Mouse (Mus musculus) hindbrain, embryonic 15.5 days (tissue): Measurements from ENCODE around the gene Phospho1. TPM values are rescaled to one million over a fixed set of nuclear protein-coding genes. Genes with fewer than 3 reads are reported as not detected.

Source experiments
- ATAC-seq: fragments of 200-750 bp; cut with Nextera tagmentation; 2 replicates; pipeline ENCODE4 v1.8.0; 2017; ENCODE audit warnings: low read depth, moderate number of reproducible peaks, moderate TSS enrichment; ENCODE audit not compliant: low FRiP score
- H3K27ac ChIP-seq: fragments of 300-500 bp; sonication (generic); replicated peaks from 2 replicates; pipeline ENCODE4 v1.5.1; 2015; ENCODE audit warnings: mild to moderate bottlenecking, inconsistent platforms
- H3K27me3 ChIP-seq: fragments of 300-500 bp; sonication (generic); 2 replicates; pipeline ENCODE4 v1.6.1; 2015; ENCODE audit warnings: control low read depth, inconsistent platforms
- H3K36me3 ChIP-seq: fragments of 300-500 bp; sonication (generic); 2 replicates; pipeline ENCODE4 v1.6.1; 2015; ENCODE audit warnings: control low read depth, inconsistent platforms
- H3K4me1 ChIP-seq: fragments of 300-500 bp; sonication (generic); replicated peaks from 2 replicates; pipeline ENCODE4 v1.6.1; 2015; ENCODE audit warnings: control low read depth, inconsistent platforms
- H3K4me2 ChIP-seq: fragments of 300-500 bp; sonication (generic); 2 replicates; pipeline ENCODE4 v1.6.1; 2015; ENCODE audit warnings: moderate library complexity, mild to moderate bottlenecking, inconsistent platforms
- H3K4me3 ChIP-seq: fragments of 300-500 bp; sonication (generic); 2 replicates; pipeline ENCODE4 v1.5.1; 2015; ENCODE audit warnings: mild to moderate bottlenecking, inconsistent platforms
- H3K9ac ChIP-seq: fragments of 300-500 bp; sonication (generic); 2 replicates; pipeline ENCODE4 v1.6.1; 2015; ENCODE audit warnings: inconsistent platforms
- H3K9me3 ChIP-seq: fragments of 300-500 bp; sonication (generic); 2 replicates; pipeline ENCODE4 v1.6.1; 2016; ENCODE audit warnings: control low read depth, inconsistent platforms
- WGBS: fragments of 180-500 bp; shearing (Covaris S2); methylation state at CpG from one replicate; pipeline ENCODE4 v1.1.7; 2015; 5-methylcytosine and 5-hydroxymethylcytosine counted together
- polyA plus RNA-seq: library from polyadenylated mRNA; unstranded; fragments of >200 nt; fragmentation: Nextera tagmentation; extraction: Ambion mirVana; gene quantifications from 2 replicates; pipeline ENCODE4 v1.2.1, GENCODE M21; 2015

The Phospho1 gene
- polyA plus RNA-seq, 1 experiment from 2014 or later = 0.44 TPM

GRCm38 (mm10) chr11:95830411-95831275, 6.3 kb downstream of the Phospho1 start:
- Histone ChIP-seq H3K9ac (no peak overlapping the region), H3K4me2 (peak overlapping the region; percentile 49)
- WGBS = 3% methylated on average over 80 of the region's 80 CpGs

GRCm38 (mm10) chr11:95831276-95831619, 6.9 kb downstream of the Phospho1 start:
- no peaks in the 10 kb centered on the region for H3K36me3 ChIP-seq
- WGBS = 4% methylated on average over 10 of the region's 10 CpGs
- no peak for ATAC-seq
- H3K27ac ChIP-seq = no peak overlapping the region
- no peaks in the 10 kb centered on the region for H3K9me3 ChIP-seq
- H3K4me2 ChIP-seq = peak overlapping the region; percentile 49
- peaks cover 94% of the 10 kb centered on the region for H3K27me3 ChIP-seq
- no peak overlapping the region for H3K9ac ChIP-seq
- H3K4me3 ChIP-seq = peak overlapping the region; percentile 27
- peaks cover 28% of the 10 kb centered on the region for H3K4me1 ChIP-seq

More at GRCm38 (mm10) chr11:95830411-95831275, 6.3 kb downstream of the Phospho1 start:
- H3K4me1 ChIP-seq = peaks cover 28% of the 10 kb centered on the region
- ATAC-seq = no peak
- no peaks in the 10 kb centered on the region for H3K36me3 ChIP-seq
- H3K27ac ChIP-seq = no peak overlapping the region
- H3K9me3 ChIP-seq = no peaks in the 10 kb centered on the region
- peak overlapping the region; percentile 27 for H3K4me3 ChIP-seq
- H3K27me3 ChIP-seq = peaks cover 90% of the 10 kb centered on the region

- Histone ChIP-seq H3K27me3 (peaks cover 90% of the 10 kb centered on the region), H3K36me3 (no peaks in the 10 kb centered on the region), H3K4me1 (peaks cover 28% of the 10 kb centered on the region), H3K9ac (no peak overlapping the region), H3K27ac (no peak overlapping the region), H3K4me2 (peak overlapping the region; percentile 49; the same call in 1 of the 2 replicates), H3K9me3 (no peaks in the 10 kb centered on the region), H3K4me3 (peak overlapping the region; percentile 27; the same call in 1 of the 2 replicates)
- ATAC-seq = no peak
- WGBS = 5% methylated on average over 14 of the region's 15 CpGs
These were observed 7.3 kb downstream of the Phospho1 start for GRCm38 (mm10) chr11:95831641-95832040.

- no peak overlapping the region for H3K4me2 ChIP-seq
- no peak overlapping the region for H3K27ac ChIP-seq
- H3K9ac ChIP-seq = no peak overlapping the region
- H3K27me3 ChIP-seq = peaks cover 85% of the 10 kb centered on the region
- no peaks in the 10 kb centered on the region for H3K9me3 ChIP-seq
- no peaks in the 10 kb centered on the region for H3K36me3 ChIP-seq
- 38% methylated on average over 18 of the region's 18 CpGs for WGBS
- ATAC-seq = no peak
- no peak overlapping the region for H3K4me3 ChIP-seq
- H3K4me1 ChIP-seq = peaks cover 28% of the 10 kb centered on the region
These were observed 8.1 kb downstream of the Phospho1 start for GRCm38 (mm10) chr11:95832129-95833005.

GRCm38 (mm10) chr11:95833006-95833570, 8.8 kb downstream of the Phospho1 start:
- no peak overlapping the region for H3K27ac ChIP-seq
- H3K27me3 ChIP-seq = peaks cover 80% of the 10 kb centered on the region
- peaks cover 28% of the 10 kb centered on the region for H3K4me1 ChIP-seq
- no peak for ATAC-seq
- H3K4me2 ChIP-seq = no peak overlapping the region
- no peaks in the 10 kb centered on the region for H3K9me3 ChIP-seq
- 27% methylated on average over 8 of the region's 8 CpGs for WGBS
- no peak overlapping the region for H3K4me3 ChIP-seq
- no peaks in the 10 kb centered on the region for H3K36me3 ChIP-seq
- H3K9ac ChIP-seq = no peak overlapping the region

GRCm38 (mm10) chr11:95833631-95834142, 9.4 kb downstream of the Phospho1 start:
- no peak overlapping the region for H3K4me2 ChIP-seq
- H3K27ac ChIP-seq = no peak overlapping the region
- no peak for ATAC-seq
- no peak overlapping the region for H3K9ac ChIP-seq
- peaks cover 28% of the 10 kb centered on the region for H3K4me1 ChIP-seq
- H3K4me3 ChIP-seq = no peak overlapping the region
- WGBS = 14% methylated on average over 18 of the region's 18 CpGs
- H3K27me3 ChIP-seq = peaks cover 77% of the 10 kb centered on the region
- H3K36me3 ChIP-seq = no peaks in the 10 kb centered on the region
- H3K9me3 ChIP-seq = no peaks in the 10 kb centered on the region

- Histone ChIP-seq H3K4me2 (no peak overlapping the region), H3K4me3 (no peak overlapping the region), H3K36me3 (no peaks in the 10 kb centered on the region), H3K27me3 (peaks cover 71% of the 10 kb centered on the region), H3K9ac (no peak overlapping the region), H3K4me1 (peaks cover 28% of the 10 kb centered on the region), H3K27ac (no peak overlapping the region), H3K9me3 (no peaks in the 10 kb centered on the region)
- WGBS = 11% methylated on average over 22 of the region's 22 CpGs
- no peak for ATAC-seq
These were observed 9.9 kb downstream of the Phospho1 start for GRCm38 (mm10) chr11:95834143-95834667.

- Histone ChIP-seq H3K36me3 (no peaks in the 10 kb centered on the region), H3K4me2 (no peak overlapping the region), H3K27me3 (peaks cover 63% of the 10 kb centered on the region), H3K4me3 (no peak overlapping the region), H3K9me3 (no peaks in the 10 kb centered on the region), H3K27ac (no peak overlapping the region), H3K4me1 (peaks cover 26% of the 10 kb centered on the region), H3K9ac (no peak overlapping the region)
- WGBS = 27% methylated on average over 15 of the region's 15 CpGs
- ATAC-seq = no peak
These were observed 10.7 kb downstream of the Phospho1 start for GRCm38 (mm10) chr11:95834742-95835710.

GRCm38 (mm10) chr11:95835832-95836231, 11.5 kb downstream of the Phospho1 start:
- H3K27ac ChIP-seq = no peak overlapping the region
- H3K4me1 ChIP-seq = peaks cover 18% of the 10 kb centered on the region
- 44% methylated on average over 6 of the region's 6 CpGs for WGBS
- no peaks in the 10 kb centered on the region for H3K9me3 ChIP-seq
- no peak overlapping the region for H3K9ac ChIP-seq
- H3K4me3 ChIP-seq = no peak overlapping the region
- H3K27me3 ChIP-seq = peaks cover 55% of the 10 kb centered on the region
- ATAC-seq = no peak
- no peaks in the 10 kb centered on the region for H3K36me3 ChIP-seq
- no peak overlapping the region for H3K4me2 ChIP-seq

GRCm38 (mm10) chr11:95836433-95836832, 12.1 kb downstream of the Phospho1 start:
- no peak overlapping the region for H3K9ac ChIP-seq
- H3K4me1 ChIP-seq = peaks cover 12% of the 10 kb centered on the region
- H3K4me3 ChIP-seq = no peak overlapping the region
- H3K36me3 ChIP-seq = no peaks in the 10 kb centered on the region
- H3K27ac ChIP-seq = no peak overlapping the region
- H3K9me3 ChIP-seq = no peaks in the 10 kb centered on the region
- 63% methylated on average over 6 of the region's 6 CpGs for WGBS
- peaks cover 49% of the 10 kb centered on the region for H3K27me3 ChIP-seq
- H3K4me2 ChIP-seq = no peak overlapping the region
- no peak for ATAC-seq

GRCm38 (mm10) chr11:95837059-95837458, 12.8 kb downstream of the Phospho1 start, which contains the start of gene Gngt2:
Gene Gngt2 (plus strand): TSS chr11:95837216.
- H3K9ac ChIP-seq = no peak within 1 kb of the TSS
- H3K9me3 ChIP-seq = no peaks in the 10 kb centered on the region
- ATAC-seq = no peak
- no peak within 1 kb of the TSS for H3K4me2 ChIP-seq
- H3K36me3 ChIP-seq = no peaks in the 10 kb centered on the region
- H3K4me3 ChIP-seq = no peak within 1 kb of the TSS
- peaks cover 11% of the 10 kb centered on the region for H3K4me1 ChIP-seq
- 63% methylated on average over 10 of the region's 10 CpGs for WGBS
- H3K27ac ChIP-seq = no peak within 1 kb of the TSS
- peaks cover 44% of the 10 kb centered on the region for H3K27me3 ChIP-seq
